Mouse (Mus musculus): ENCODE data around the gene Kcnip1. TPM values are rescaled to one million over a fixed set of nuclear protein-coding genes. Genes with fewer than 3 reads are reported as not detected.

Kcnip1 gene
- polyA plus RNA-seq, 1 experiment = 0.12 TPM

DNA sequence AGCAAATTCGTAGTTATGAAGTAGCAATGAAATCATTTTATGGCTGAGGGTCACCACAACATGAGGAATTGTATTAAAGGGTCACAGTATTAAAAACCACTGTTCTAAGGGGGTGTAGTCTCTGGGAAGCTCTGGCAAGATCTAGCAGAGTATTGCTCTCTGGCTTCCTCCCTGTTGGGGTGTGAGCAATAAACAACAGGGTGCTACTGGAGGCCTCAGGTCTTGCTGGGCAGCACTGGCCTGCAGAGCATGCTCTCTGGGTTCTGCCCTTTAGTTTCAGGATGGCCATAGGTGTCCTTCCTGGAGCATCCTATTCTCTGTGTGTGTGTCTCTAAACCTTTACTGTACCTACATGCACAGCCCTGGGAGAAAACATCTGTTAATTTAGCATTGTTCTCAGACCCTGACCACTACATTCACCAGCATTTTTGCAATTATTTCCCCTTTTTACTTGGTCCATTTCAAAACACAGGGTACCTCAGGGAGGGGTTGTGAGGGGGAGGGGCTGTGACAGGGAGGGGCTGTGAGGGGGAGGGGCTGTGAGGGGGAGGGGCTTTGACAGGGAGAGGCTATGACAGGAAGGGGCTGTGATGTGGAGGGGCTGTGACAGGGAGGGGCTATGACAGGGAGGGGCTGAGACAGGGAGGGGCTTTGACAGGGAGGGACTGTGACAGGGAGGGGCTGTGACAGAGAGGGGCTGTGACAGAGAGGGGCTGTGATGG, 291.6 kb downstream of the Kcnip1 start:
- WGBS = 49% methylated on average over 1 of the region's 1 CpGs
- TF ChIP-seq CTCF (IDR thresholded peaks at IDR 0.05; ENCODE audit: borderline replicate concordance, control insufficient read depth, extremely low read depth, insufficient read depth, low read length, poor library complexity) (no peak), POLR2A (IDR thresholded peaks at IDR 0.05; ENCODE audit: control insufficient read depth, extremely low read depth, insufficient read depth, low read length, poor library complexity) (no peak)
- H3K27ac ChIP-seq (ENCODE audit: control insufficient read depth, insufficient read depth, low read length) = no peak overlapping the region
- H3K4me1 ChIP-seq (replicated peaks; ENCODE audit: control insufficient read depth, insufficient read depth, low read length) = no peaks in the 10 kb centered on the region; the same call in 1 of the 2 replicates
- DNase-seq = no peak
- no peak overlapping the region for H3K4me3 ChIP-seq (ENCODE audit: control insufficient read depth, insufficient read depth, low read length)
- no peaks in the 10 kb centered on the region for H3K27me3 ChIP-seq (ENCODE audit: control insufficient read depth, insufficient read depth, low read length)
- no peaks in the 10 kb centered on the region for H3K36me3 ChIP-seq (ENCODE audit: control insufficient read depth, insufficient read depth, low read length)

GRCm38 (mm10) chr11:33700725-33701124, 292.2 kb downstream of the Kcnip1 start:
- no peaks in the 10 kb centered on the region; the same call in 1 of the 2 replicates for H3K4me1 ChIP-seq (replicated peaks; ENCODE audit: control insufficient read depth, insufficient read depth, low read length)
- no peak for TF ChIP-seq POLR2A (IDR thresholded peaks at IDR 0.05; ENCODE audit: control insufficient read depth, extremely low read depth, insufficient read depth, low read length, poor library complexity)
- no peak for TF ChIP-seq CTCF (IDR thresholded peaks at IDR 0.05; ENCODE audit: borderline replicate concordance, control insufficient read depth, extremely low read depth, insufficient read depth, low read length, poor library complexity)
- DNase-seq = peak; percentile 2
- H3K27me3 ChIP-seq (ENCODE audit: control insufficient read depth, insufficient read depth, low read length) = no peaks in the 10 kb centered on the region
- WGBS = 41% methylated on average over 4 of the region's 4 CpGs
- no peak overlapping the region for H3K4me3 ChIP-seq (ENCODE audit: control insufficient read depth, insufficient read depth, low read length)
- no peak overlapping the region; the same call in 1 of the 2 replicates for H3K27ac ChIP-seq (ENCODE audit: control insufficient read depth, insufficient read depth, low read length)
- no peaks in the 10 kb centered on the region for H3K36me3 ChIP-seq (ENCODE audit: control insufficient read depth, insufficient read depth, low read length)

- Histone ChIP-seq H3K4me3 (ENCODE audit: control insufficient read depth, insufficient read depth, low read length) (no peak overlapping the region), H3K27ac (ENCODE audit: control insufficient read depth, insufficient read depth, low read length) (no peak overlapping the region), H3K4me1 (replicated peaks; ENCODE audit: control insufficient read depth, insufficient read depth, low read length) (no peaks in the 10 kb centered on the region), H3K36me3 (ENCODE audit: control insufficient read depth, insufficient read depth, low read length) (no peaks in the 10 kb centered on the region), H3K27me3 (ENCODE audit: control insufficient read depth, insufficient read depth, low read length) (no peaks in the 10 kb centered on the region)
- DNase-seq = no peak
- 97% methylated on average over 3 of the region's 3 CpGs for WGBS
- no peak for TF ChIP-seq POLR2A (IDR thresholded peaks at IDR 0.05; ENCODE audit: control insufficient read depth, extremely low read depth, insufficient read depth, low read length, poor library complexity)
- TF ChIP-seq CTCF (IDR thresholded peaks at IDR 0.05; ENCODE audit: borderline replicate concordance, control insufficient read depth, extremely low read depth, insufficient read depth, low read length, poor library complexity) = no peak
Measured at GRCm38 (mm10) chr11:33690181-33690580, 302.8 kb downstream of the Kcnip1 start.

GRCm38 (mm10) chr11:33685904-33686303, 307.0 kb downstream of the Kcnip1 start:
- 87% methylated on average over 3 of the region's 3 CpGs for WGBS
- no peak for DNase-seq
- H3K27me3 ChIP-seq (ENCODE audit: control insufficient read depth, insufficient read depth, low read length) = no peaks in the 10 kb centered on the region

GRCm38 (mm10) chr11:33680151-33680550, 312.8 kb downstream of the Kcnip1 start:
- Histone ChIP-seq H3K27ac (ENCODE audit: control insufficient read depth, insufficient read depth, low read length) (no peak overlapping the region), H3K36me3 (ENCODE audit: control insufficient read depth, insufficient read depth, low read length) (no peaks in the 10 kb centered on the region), H3K4me3 (ENCODE audit: control insufficient read depth, insufficient read depth, low read length) (no peak overlapping the region), H3K27me3 (ENCODE audit: control insufficient read depth, insufficient read depth, low read length) (no peaks in the 10 kb centered on the region), H3K4me1 (replicated peaks; ENCODE audit: control insufficient read depth, insufficient read depth, low read length) (no peaks in the 10 kb centered on the region)
- peak; percentile 16 for DNase-seq
- TF ChIP-seq POLR2A (IDR thresholded peaks at IDR 0.05; ENCODE audit: control insufficient read depth, extremely low read depth, insufficient read depth, low read length, poor library complexity) = no peak
- no peak for TF ChIP-seq CTCF (IDR thresholded peaks at IDR 0.05; ENCODE audit: borderline replicate concordance, control insufficient read depth, extremely low read depth, insufficient read depth, low read length, poor library complexity)
- WGBS = 8% methylated on average over 15 of the region's 15 CpGs

More at GRCm38 (mm10) chr11:33685904-33686303, 307.0 kb downstream of the Kcnip1 start:
- TF ChIP-seq CTCF (IDR thresholded peaks at IDR 0.05; ENCODE audit: borderline replicate concordance, control insufficient read depth, extremely low read depth, insufficient read depth, low read length, poor library complexity) (no peak), POLR2A (IDR thresholded peaks at IDR 0.05; ENCODE audit: control insufficient read depth, extremely low read depth, insufficient read depth, low read length, poor library complexity) (no peak)
- no peaks in the 10 kb centered on the region for H3K36me3 ChIP-seq (ENCODE audit: control insufficient read depth, insufficient read depth, low read length)
- H3K4me3 ChIP-seq (ENCODE audit: control insufficient read depth, insufficient read depth, low read length) = no peak overlapping the region
- H3K4me1 ChIP-seq (replicated peaks; ENCODE audit: control insufficient read depth, insufficient read depth, low read length) = no peaks in the 10 kb centered on the region
- no peak overlapping the region for H3K27ac ChIP-seq (ENCODE audit: control insufficient read depth, insufficient read depth, low read length)

- Histone ChIP-seq H3K36me3 (ENCODE audit: control insufficient read depth, insufficient read depth, low read length) (no peaks in the 10 kb centered on the region), H3K4me3 (ENCODE audit: control insufficient read depth, insufficient read depth, low read length) (no peak overlapping the region), H3K27me3 (ENCODE audit: control insufficient read depth, insufficient read depth, low read length) (no peaks in the 10 kb centered on the region), H3K27ac (ENCODE audit: control insufficient read depth, insufficient read depth, low read length) (no peak overlapping the region), H3K4me1 (replicated peaks; ENCODE audit: control insufficient read depth, insufficient read depth, low read length) (no peaks in the 10 kb centered on the region)
- TF ChIP-seq POLR2A (IDR thresholded peaks at IDR 0.05; ENCODE audit: control insufficient read depth, extremely low read depth, insufficient read depth, low read length, poor library complexity) (no peak), CTCF (IDR thresholded peaks at IDR 0.05; ENCODE audit: borderline replicate concordance, control insufficient read depth, extremely low read depth, insufficient read depth, low read length, poor library complexity) (no peak)
- DNase-seq = no peak
- 89% methylated on average over 10 of the region's 10 CpGs for WGBS
Measured at GRCm38 (mm10) chr11:33670105-33670965, 322.6 kb downstream of the Kcnip1 start.
